Mouse (Mus musculus) hindbrain, postnatal 0 days (tissue): ENCODE results near the gene Cyb5r2. TPM values are rescaled to one million over a fixed set of nuclear protein-coding genes. Genes with fewer than 3 reads are reported as not detected.

Source experiments
- ATAC-seq: fragments of 200-750 bp; cut with Nextera tagmentation; 2 replicates; pipeline ENCODE4 v1.8.0; 2017; ENCODE audit warnings: mild to moderate bottlenecking, moderate TSS enrichment, moderate library complexity
- DNase-seq: peaks from one replicate; pipeline ENCODE4 v3.0.0-alpha.2; 2015; ENCODE audit warnings: low spot score
- H3K27ac ChIP-seq: fragments of 300-500 bp; sonication (generic); 2 replicates; pipeline ENCODE4 v1.5.1; 2014; ENCODE audit warnings: mild to moderate bottlenecking
- H3K27me3 ChIP-seq: fragments of 300-500 bp; sonication (generic); 2 replicates; pipeline ENCODE4 v1.6.1; 2014; ENCODE audit warnings: low read length, mixed read lengths; ENCODE audit not compliant: insufficient read depth
- H3K36me3 ChIP-seq: fragments of 300-500 bp; sonication (generic); 2 replicates; pipeline ENCODE4 v1.6.1; 2014; ENCODE audit warnings: low read length, mixed read lengths; ENCODE audit not compliant: insufficient read depth
- H3K4me1 ChIP-seq: fragments of 300-500 bp; sonication (generic); 2 replicates; pipeline ENCODE4 v1.6.1; 2014; ENCODE audit warnings: antibody characterized with exemption, low read length, mixed read lengths; ENCODE audit not compliant: insufficient read depth
- H3K4me2 ChIP-seq: fragments of 300-500 bp; sonication (generic); 2 replicates; pipeline ENCODE4 v1.6.1; 2014; ENCODE audit warnings: low read depth, mild to moderate bottlenecking, low read length, moderate library complexity, mixed read lengths
- H3K4me3 ChIP-seq: fragments of 300-500 bp; sonication (generic); 2 replicates; pipeline ENCODE4 v1.5.1; 2014; ENCODE audit warnings: low read length
- H3K9ac ChIP-seq: fragments of 300-500 bp; sonication (generic); replicated peaks from 2 replicates; pipeline ENCODE4 v1.6.1; 2014; ENCODE audit warnings: mild to moderate bottlenecking, low read length, moderate library complexity, mixed read lengths
- H3K9me3 ChIP-seq: fragments of 300-500 bp; sonication (generic); 2 replicates; pipeline ENCODE4 v1.6.1; 2016; ENCODE audit warnings: low read length, mixed read lengths
- CTCF ChIP-seq: IDR thresholded peaks from 2 replicates; pipeline ENCODE4 v1.5.1; 2016; ENCODE audit warnings: antibody characterized with exemption, control low read depth, low read depth
- WGBS: fragments of 180-500 bp; shearing (Covaris S2); extraction: QIAGEN DNeasy Blood & Tissue Kit; methylation state at CpG from one replicate; pipeline ENCODE4 v1.1.7; 2014; 5-methylcytosine and 5-hydroxymethylcytosine counted together
- polyA plus RNA-seq: library from polyadenylated mRNA; unstranded; fragments of >200 nt; fragmentation: Nextera tagmentation; extraction: Ambion mirVana; gene quantifications from 2 replicates; pipeline ENCODE4 v1.2.1, GENCODE M21; 2015
- total RNA-seq: library from RNA; depleted of rRNA; stranded (reverse); fragments of >200 nt; gene quantifications from 2 replicates; pipeline ENCODE4 v1.2.3, GENCODE M21; 2014

Gene Cyb5r2
- total and polyA plus RNA-seq, 2 experiments from 2014 or later = 0.20 to 0.21 TPM

DNA sequence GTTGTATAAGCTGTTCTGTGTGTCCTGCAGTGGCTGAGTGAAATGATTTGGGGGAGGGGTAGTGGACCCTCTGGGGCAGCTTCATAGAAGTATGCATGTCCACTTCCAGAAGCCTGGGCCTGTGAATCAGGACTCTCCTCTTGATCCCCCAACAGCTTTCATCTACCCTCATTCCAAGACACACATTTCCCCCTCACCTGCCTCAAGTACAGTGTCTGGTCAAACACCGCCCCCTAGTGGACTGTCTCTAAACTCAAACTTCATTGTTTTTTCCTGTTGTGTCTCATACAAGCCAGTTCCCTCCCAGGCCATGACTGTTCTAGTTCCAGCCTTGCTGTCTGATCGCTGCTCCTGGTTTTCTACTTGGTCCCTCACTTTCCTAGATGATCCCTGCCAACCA, 9.9 kb downstream of the Cyb5r2 start:
- H3K4me2 ChIP-seq = no peak overlapping the region
- WGBS = 11% methylated on average over 2 of the region's 2 CpGs
- no peak overlapping the region for H3K4me3 ChIP-seq
- no peak overlapping the region for H3K27ac ChIP-seq
- no peaks in the 10 kb centered on the region for H3K36me3 ChIP-seq
- no peak overlapping the region for H3K9ac ChIP-seq
- no peaks in the 10 kb centered on the region for H3K4me1 ChIP-seq
- DNase-seq (peak; percentile 70), ATAC-seq (peak; percentile 31; the same call in 1 of the 2 replicates)
- peak; percentile 79 for TF ChIP-seq CTCF
- no peaks in the 10 kb centered on the region for H3K27me3 ChIP-seq
- no peaks in the 10 kb centered on the region for H3K9me3 ChIP-seq

DNA sequence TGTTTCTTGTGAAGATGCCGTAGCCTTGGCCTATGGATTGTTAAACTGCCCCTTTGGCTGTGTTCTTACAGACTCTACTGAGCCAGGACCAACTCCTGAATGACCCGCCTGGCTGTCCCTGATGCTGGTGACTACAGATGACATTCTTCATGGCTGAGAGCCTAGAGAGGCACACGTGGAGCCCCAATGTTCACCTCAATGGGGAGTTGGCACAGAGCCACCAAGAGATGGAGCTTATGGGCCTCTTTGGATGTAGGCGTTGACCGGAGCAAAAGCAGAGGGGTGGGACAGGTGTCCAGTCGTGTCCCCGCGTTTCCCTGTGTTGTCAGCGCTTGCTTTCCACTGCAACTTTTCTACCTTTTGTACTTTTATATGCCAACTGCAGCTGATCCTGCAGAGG, 10.4 kb downstream of the Cyb5r2 start:
- no peak overlapping the region for H3K4me2 ChIP-seq
- WGBS = 82% methylated on average over 9 of the region's 9 CpGs
- ATAC-seq (no peak), DNase-seq (no peak)
- no peaks in the 10 kb centered on the region for H3K4me1 ChIP-seq
- H3K36me3 ChIP-seq = no peaks in the 10 kb centered on the region
- H3K9me3 ChIP-seq = no peaks in the 10 kb centered on the region
- no peak overlapping the region for H3K4me3 ChIP-seq
- no peak for TF ChIP-seq CTCF
- H3K27me3 ChIP-seq = no peaks in the 10 kb centered on the region
- H3K9ac ChIP-seq = no peak overlapping the region
- no peak overlapping the region for H3K27ac ChIP-seq

DNA sequence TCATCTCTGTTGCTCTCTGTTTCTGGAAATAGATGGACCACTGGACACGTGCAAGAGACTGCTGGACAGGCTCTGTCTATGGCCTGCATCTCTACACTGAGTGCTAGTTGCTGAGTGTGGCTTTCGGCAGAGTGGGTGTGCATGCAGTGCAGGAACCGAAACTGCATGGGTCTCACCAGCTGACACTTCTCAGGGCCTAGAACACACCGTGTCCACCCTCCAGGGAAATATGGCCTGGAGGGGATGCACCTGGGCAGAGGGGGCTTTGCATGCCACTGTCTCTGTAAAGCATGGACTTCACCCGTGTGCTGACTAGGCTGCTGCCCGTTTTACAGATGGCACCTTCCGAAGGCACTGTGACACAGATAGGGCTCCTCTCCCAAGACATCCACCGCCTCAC, 11.8 kb downstream of the Cyb5r2 start:
- WGBS = 91% methylated on average over 8 of the region's 8 CpGs
- ATAC-seq = no peak

DNA sequence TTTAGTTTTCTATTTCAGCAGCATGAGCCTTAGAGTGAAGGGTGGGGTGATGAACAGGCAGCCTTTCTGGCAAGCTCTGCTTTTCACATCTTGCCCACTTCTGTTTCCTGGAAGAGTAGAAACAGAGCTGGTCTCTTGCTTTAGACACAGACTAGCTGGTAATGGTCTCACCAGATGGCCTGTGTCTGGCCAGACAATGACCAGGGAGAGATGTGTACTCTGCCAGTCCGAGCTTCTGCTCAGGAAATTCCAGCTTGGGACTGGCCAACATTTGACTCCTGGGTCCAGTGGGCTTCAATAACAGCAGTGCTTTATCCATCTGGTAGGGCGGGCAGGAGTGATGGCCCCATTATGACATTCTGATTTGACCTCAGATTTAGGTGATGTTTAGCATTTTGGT, 12.7 kb downstream of the Cyb5r2 start:
- TF ChIP-seq CTCF = no peak
- no peaks in the 10 kb centered on the region for H3K36me3 ChIP-seq
- H3K9ac ChIP-seq = no peak overlapping the region
- WGBS = 68% methylated on average over 2 of the region's 2 CpGs
- H3K4me2 ChIP-seq = no peak overlapping the region
- H3K27ac ChIP-seq = no peak overlapping the region
- ATAC-seq (no peak), DNase-seq (no peak)
- no peaks in the 10 kb centered on the region for H3K27me3 ChIP-seq
- no peaks in the 10 kb centered on the region for H3K4me1 ChIP-seq
- H3K4me3 ChIP-seq = no peak overlapping the region
- no peaks in the 10 kb centered on the region for H3K9me3 ChIP-seq

More for the DNA sequence above, 11.8 kb downstream of the Cyb5r2 start:
- no peaks in the 10 kb centered on the region for H3K36me3 ChIP-seq
- H3K27me3 ChIP-seq = no peaks in the 10 kb centered on the region
- no peak overlapping the region for H3K4me3 ChIP-seq
- H3K4me2 ChIP-seq = no peak overlapping the region
- H3K4me1 ChIP-seq = no peaks in the 10 kb centered on the region
- no peak overlapping the region for H3K27ac ChIP-seq
- no peak for DNase-seq
- no peak for TF ChIP-seq CTCF
- H3K9me3 ChIP-seq = no peaks in the 10 kb centered on the region
- no peak overlapping the region for H3K9ac ChIP-seq

DNA sequence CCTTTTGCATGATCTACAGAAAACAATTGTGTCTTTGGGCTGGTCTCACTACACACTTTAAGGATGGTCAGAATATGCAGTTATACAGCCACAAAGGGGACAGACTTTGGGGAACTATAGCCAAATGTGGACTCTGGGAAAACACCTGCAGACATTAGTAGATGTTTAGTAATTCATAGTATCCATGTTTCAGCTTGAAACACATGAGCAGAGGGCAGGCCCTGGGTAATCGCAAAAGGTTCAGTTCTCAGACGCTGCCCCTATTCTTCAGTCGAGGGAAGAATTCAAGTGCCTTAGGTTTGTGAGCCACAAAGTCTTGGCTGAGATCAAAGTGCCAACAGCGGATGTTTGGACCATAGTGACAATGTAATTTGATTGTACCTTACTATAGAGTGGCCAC, 13.4 kb downstream of the Cyb5r2 start:
- no peak overlapping the region for H3K4me3 ChIP-seq
- no peak overlapping the region for H3K9ac ChIP-seq
- no peak overlapping the region for H3K27ac ChIP-seq
- ATAC-seq (no peak), DNase-seq (no peak)
- no peaks in the 10 kb centered on the region for H3K9me3 ChIP-seq
- no peak overlapping the region for H3K4me2 ChIP-seq
- WGBS = 89% methylated on average over 4 of the region's 4 CpGs
- H3K27me3 ChIP-seq = no peaks in the 10 kb centered on the region
- no peak for TF ChIP-seq CTCF
- H3K4me1 ChIP-seq = no peaks in the 10 kb centered on the region
- no peaks in the 10 kb centered on the region for H3K36me3 ChIP-seq

DNA sequence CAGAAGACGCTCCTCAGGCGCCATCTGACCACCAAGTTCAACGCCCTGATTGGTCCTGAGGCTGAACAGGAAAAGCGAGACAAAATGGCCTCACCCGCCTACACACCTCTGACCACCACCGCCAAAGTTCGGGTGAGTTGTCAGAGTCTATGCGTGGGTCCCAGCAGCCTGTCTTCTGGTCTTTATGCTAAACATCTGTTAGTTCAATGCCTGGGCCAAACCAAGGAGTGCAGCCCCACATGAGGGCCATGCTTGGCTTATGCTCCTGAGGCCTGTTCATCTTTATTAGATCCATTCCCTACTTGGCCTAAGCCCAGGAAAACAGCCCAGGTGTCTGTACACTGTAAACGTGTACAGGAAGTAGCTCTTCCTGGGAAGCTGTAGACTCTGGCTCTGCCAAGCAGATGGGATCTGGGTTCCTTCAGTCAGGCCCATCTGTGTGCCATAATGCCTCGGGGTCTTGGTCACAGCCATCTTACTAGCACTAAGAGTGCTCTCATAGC, 14.8 kb downstream of the Cyb5r2 start:
- no peak for DNase-seq
- ATAC-seq = no peak
- H3K4me3 ChIP-seq = no peak overlapping the region
- WGBS = 81% methylated on average over 10 of the region's 10 CpGs
- no peaks in the 10 kb centered on the region for H3K4me1 ChIP-seq
- no peak overlapping the region for H3K4me2 ChIP-seq
- H3K9ac ChIP-seq = no peak overlapping the region
- no peaks in the 10 kb centered on the region for H3K9me3 ChIP-seq
- H3K36me3 ChIP-seq = no peaks in the 10 kb centered on the region
- no peak overlapping the region for H3K27ac ChIP-seq
- H3K27me3 ChIP-seq = no peaks in the 10 kb centered on the region
- TF ChIP-seq CTCF = no peak

DNA sequence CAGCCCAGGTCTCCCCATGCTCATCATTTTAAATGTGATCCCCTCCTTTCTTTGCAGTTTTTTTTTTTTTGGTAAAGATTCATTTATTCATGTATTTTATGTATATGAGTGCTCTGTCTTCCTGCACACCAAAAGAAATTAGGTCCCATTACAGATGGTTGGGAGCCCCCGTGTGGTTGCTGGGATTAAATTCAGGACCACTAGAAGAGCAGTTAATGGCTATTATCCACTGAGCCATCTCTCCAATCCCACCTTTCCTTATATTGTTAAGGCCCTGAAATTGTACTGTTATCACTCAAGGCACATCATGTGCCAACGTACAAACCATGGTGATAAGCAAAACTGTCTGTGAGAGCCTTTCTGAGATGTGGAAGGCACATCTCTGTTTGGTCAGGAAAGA, 19.1 kb downstream of the Cyb5r2 start:
- Histone ChIP-seq H3K4me1 (no peaks in the 10 kb centered on the region), H3K9ac (no peak overlapping the region), H3K36me3 (no peaks in the 10 kb centered on the region), H3K27me3 (no peaks in the 10 kb centered on the region), H3K9me3 (no peaks in the 10 kb centered on the region), H3K4me2 (no peak overlapping the region), H3K4me3 (no peak overlapping the region), H3K27ac (no peak overlapping the region)
- DNase-seq (peak; percentile 71), ATAC-seq (peak; percentile 53; the same call in 1 of the 2 replicates)
- WGBS = 32% methylated on average over 2 of the region's 2 CpGs
- peak; percentile 65 for TF ChIP-seq CTCF
